ENCODE assay signal across 7 mouse cellular contexts in genomic region chr19:31755929-31756792, GRCm38 (mm10). TPM values are rescaled to one million over a fixed set of nuclear protein-coding genes. Genes with fewer than 3 reads are reported as not detected.
DNase-seq lines count a peak whose midpoint lies in the region; ATAC-seq and TF ChIP-seq lines count a peak whose summit lies in the region.

No protein-coding gene starts in this region.

- no peak overlapping the region for H3K9ac ChIP-seq in ES-E14 (ENCODE audit: insufficient read depth, low read depth, low read length, poor library complexity, severe bottlenecking)
- no peak overlapping the region for H3K9ac ChIP-seq in lung, embryonic 14.5 days

- WGBS in lung, embryonic 14.5 days, result 43% methylated on average over 11 of the region's 11 CpGs

- H3K27me3 ChIP-seq in lung, embryonic 14.5 days (ENCODE audit: insufficient read depth, low read length), result no peaks in the 10 kb centered on the region

- peak; percentile 52 for ATAC-seq in erythroid progenitor cell, adult 5-6 weeks (replicated peaks; ENCODE audit: low FRiP score, poor library complexity, severe bottlenecking)
- ATAC-seq in lung, embryonic 14.5 days (ENCODE audit: insufficient read depth), result peak; percentile 51; the same call in 1 of the 2 replicates

- peak overlapping the region; percentile 39 for H3K4me2 ChIP-seq in lung, embryonic 14.5 days

- no peaks in the 10 kb centered on the region for H3K9me3 ChIP-seq in ES-E14 (ENCODE audit: control insufficient read depth, insufficient read depth, low read depth, low read length)
- H3K9me3 ChIP-seq in lung, embryonic 14.5 days (ENCODE audit: low read depth, low read length), result no peaks in the 10 kb centered on the region

- H3K27ac ChIP-seq in ES-E14 (ENCODE audit: insufficient read depth, low read depth, low read length, poor library complexity, severe bottlenecking), result no peak overlapping the region
- no peak overlapping the region for H3K27ac ChIP-seq in lung, embryonic 14.5 days (ENCODE audit: low read depth)

- intact Hi-C loops in heart, postnatal 14 days (cut with DNase I), result loop anchor here (10.0 kb wide), 2 partner anchors 411 to 671 kb away; partner anchors contain the start of gene Cstf2t

- H3K4me1 ChIP-seq in ES-E14 (ENCODE audit: control insufficient read depth in 2 of 2, insufficient read depth in 2 of 2, low read length in 2 of 2, poor library complexity in 1 of 2), result peaks cover 0 to 1% of the 10 kb centered on the region in 2 experiments; a peak in 1 of 4 replicates
- peaks cover 14% of the 10 kb centered on the region for H3K4me1 ChIP-seq in lung, embryonic 14.5 days (ENCODE audit: insufficient read depth)

- H3K36me3 ChIP-seq in ES-E14 (ENCODE audit: control insufficient read depth, insufficient read depth, low read length, poor library complexity, severe bottlenecking), result no peaks in the 10 kb centered on the region
- no peaks in the 10 kb centered on the region for H3K36me3 ChIP-seq in lung, embryonic 14.5 days (ENCODE audit: insufficient read depth)

- no peak overlapping the region for H3K4me3 ChIP-seq in ES-E14 (ENCODE audit: insufficient read depth in 1 of 2, low read depth in 1 of 2, low read length in 2 of 2, poor library complexity in 1 of 2, severe bottlenecking in 1 of 2)
- no peak overlapping the region for H3K4me3 ChIP-seq in lung, embryonic 14.5 days (ENCODE audit: low read depth, low read length)

- in situ Hi-C loops in ES-E14 (cut with MboI; ENCODE audit: low sequenced_read_pairs in 2 of 2, unreplicated experiment in 2 of 2), result loop anchor here in 1 of 2 experiments (25.0 kb wide), 1 partner anchor 1094 kb away; no protein-coding TSS in a partner anchor

- peak; percentile 74 for TF ChIP-seq CTCF in lung, embryonic 14.5 days (IDR thresholded peaks at IDR 0.05; ENCODE audit: low read depth)

- DNase-seq in ES-E14 (ENCODE audit: low read depth, low spot score), result peak; percentile 60
- DNase-seq in adrenal gland, postnatal 14 days, result peak; percentile 64
- peak; percentile 56 to 78 for DNase-seq in heart, postnatal 14 days
- peak; percentile 17 to 79 for DNase-seq in layer of hippocampus, adult 18-20 months (ENCODE audit: low spot score in 2 of 2)
- peak; percentile 91 for DNase-seq in lung, embryonic 14.5 days
- peak; percentile 92 for DNase-seq in retina, embryonic 14.5 days (ENCODE audit: low spot score)

TF ChIP-seq in ES-E14, 5 proteins besides CTCF, POLR2A, EP300 and RAD21:
- TF ChIP-seq ZC3H11A (IDR thresholded peaks at IDR 0.05; ENCODE audit: borderline replicate concordance, low read depth, low read length) (peak; percentile 19; the same call in 1 of the 2 replicates), ZNF384 (IDR thresholded peaks at IDR 0.05; ENCODE audit: low read depth, low read length) (no peak)

RNA-seq across cellular contexts. Expression of gene Prkg1, which starts 8.7 kb away (rescaled TPM):
- total RNA-seq in ES-E14 (2012; rRNA removed), result 0.37 and 1.5 TPM in 2 replicates
- total RNA-seq in adrenal gland, postnatal 14 days (2021), result 8.0 and 8.8 TPM in 2 replicates
- total RNA-seq in erythroid progenitor cell, adult 5-6 weeks (2015; ENCODE audit: low replicate concordance), result not detected in 2 replicates
- 0.26 TPM in 1 of 2 replicates, not detected in the other for total RNA-seq in erythroid progenitor cell, adult 5-6 weeks (2017; ENCODE audit: low replicate concordance)
- total RNA-seq in heart, postnatal 14 days (2021), result 10 to 100 TPM; 18.8 to 19.1 TPM
- total RNA-seq in layer of hippocampus, adult 18-20 months (2021), result 10 to 100 TPM; 20.8 to 22.6 TPM
- polyA plus RNA-seq in lung, embryonic 14.5 days (2014; fragmentation: Nextera tagmentation; extraction: Ambion mirVana), result 6.0 and 7.9 TPM in 2 replicates
